Mouse (Mus musculus) right cerebral cortex, postnatal 36 days (tissue): ENCODE measurements around the gene Nrsn2.

Experiments used
- DNase-seq, 2 experiments: peaks; one replicate each; pipeline ENCODE4 v3.0.0; 2022; ENCODE audit warnings: low spot score in 2 of 2, mixed read lengths in 1 of 2

Nrsn2 gene

DNA sequence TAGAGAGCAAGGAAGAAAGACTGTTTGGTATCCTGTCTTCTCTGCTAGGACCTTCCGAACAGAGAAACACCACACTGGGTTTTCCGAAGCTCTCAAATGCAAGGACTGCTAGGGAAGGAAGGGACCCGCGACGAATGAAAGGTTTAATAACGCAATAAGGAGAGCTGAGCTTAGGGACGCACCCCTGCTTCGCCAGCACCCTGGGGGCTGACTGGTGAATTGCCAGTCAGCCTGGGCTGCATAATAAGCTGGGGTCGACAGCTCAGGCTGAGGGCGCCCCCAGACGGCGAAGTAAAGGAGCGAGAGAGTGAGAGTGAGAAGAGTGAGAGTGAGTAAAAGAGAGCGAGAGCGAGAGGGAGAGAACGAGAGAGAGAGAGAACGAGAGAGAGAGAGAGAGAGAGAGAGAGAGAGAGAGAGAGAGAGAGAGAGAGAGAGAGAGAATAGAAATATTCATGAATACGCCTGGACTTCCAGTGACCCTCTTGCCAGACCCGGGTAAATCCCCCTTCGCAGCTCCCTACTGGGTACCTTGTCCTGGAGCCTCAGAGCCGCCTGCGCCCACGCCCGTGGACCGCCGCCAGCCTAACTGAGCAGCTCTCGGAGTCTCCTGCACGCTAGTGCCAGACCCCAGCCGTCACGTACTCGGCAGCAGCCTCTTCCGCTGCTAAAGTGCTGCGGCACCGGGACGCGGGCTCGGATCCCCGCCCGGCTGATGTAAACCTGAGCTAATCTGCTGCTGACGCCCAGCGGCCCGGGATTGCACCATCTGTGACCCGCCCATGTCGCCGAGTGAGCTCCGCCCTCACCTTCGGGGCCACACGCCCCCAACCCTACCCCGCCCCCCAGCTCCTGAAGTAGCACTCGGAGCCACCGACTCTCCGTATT lies 32.9 kb downstream of the Nrsn2 start, which contains the start of gene Trib3:
TSS of gene Trib3 (minus strand) at position 704 of the 885 bp plus-strand sequence.
- DNase-seq: peak; percentile 46 to 50

DNA sequence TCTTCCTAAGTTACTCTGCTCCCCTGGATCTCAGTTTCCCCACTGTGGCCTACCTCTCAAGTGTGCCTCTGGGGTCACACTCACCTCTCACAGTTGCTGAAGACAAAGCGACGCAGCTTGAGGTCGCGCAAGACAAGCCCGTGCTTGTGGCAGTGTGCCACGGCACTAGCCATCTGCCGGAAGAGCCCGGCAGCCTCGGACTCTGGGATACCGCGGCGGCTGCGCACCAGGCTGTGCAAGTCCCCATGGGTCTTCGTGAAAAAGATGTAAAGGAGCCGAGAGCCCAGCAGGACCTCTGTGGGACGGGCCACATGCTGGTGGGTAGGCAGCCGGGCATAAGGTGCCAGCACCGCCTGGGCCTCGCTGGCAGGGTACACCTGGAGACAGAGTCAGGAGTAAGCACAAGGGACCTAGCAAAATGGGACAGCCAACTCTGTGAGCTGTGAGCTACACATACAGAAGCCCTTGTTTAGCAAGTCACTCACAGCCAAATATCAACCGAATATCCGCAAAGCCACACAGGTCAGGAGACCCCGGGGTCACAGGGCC lies 36.7 kb downstream of the Nrsn2 start:
- DNase-seq: no peak

DNA sequence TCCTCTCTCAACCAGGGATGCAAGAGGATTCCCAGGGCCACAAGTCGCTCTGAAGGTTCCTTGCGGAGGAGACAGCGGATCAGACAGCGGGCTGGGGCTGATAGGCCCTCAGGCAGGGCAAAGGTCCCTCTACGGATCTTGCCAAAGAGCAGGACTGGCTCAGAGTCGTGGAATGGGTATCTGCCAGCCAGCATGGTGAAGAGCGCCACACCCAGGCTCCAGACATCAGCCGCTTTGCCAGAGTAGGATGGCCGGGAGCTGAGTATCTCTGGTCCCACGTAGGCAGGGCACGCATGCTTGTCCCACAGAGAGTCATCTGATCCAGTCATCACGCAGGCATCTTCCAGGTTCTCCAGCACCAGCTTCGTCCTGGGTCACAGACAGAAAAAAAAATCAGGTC lies 38.1 kb downstream of the Nrsn2 start:
- no peak for DNase-seq

DNA sequence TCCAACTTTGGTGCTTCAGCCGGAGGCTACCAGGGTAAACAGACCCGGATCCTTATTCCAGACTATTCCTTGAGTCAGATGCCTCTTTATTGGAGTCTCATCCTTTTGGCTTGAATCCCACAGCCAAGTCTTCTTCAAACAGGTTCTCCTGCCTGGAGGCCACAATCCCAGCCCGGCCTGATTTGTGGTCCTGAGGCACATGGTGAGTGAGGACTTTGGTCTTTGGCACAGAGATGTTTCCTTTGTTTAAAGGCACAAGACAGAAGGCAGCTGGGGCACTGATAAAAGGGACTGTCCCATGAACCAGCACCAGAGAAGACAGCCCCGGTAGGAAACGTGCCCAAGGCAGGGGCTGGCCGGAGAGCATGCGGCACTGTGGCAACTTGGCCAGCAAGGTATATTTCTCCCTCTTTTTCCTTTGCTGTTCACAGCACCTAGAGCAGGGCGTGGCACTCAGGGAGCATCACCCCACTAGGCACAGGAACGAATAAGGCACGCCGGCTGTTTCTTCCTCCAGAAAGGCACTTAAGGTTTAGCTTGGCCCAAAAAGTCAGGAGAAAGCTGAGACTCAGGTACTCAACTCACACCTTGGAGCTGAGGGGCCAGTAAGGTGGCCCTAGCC lies 38.7 kb downstream of the Nrsn2 start:
- DNase-seq: no peak

DNA sequence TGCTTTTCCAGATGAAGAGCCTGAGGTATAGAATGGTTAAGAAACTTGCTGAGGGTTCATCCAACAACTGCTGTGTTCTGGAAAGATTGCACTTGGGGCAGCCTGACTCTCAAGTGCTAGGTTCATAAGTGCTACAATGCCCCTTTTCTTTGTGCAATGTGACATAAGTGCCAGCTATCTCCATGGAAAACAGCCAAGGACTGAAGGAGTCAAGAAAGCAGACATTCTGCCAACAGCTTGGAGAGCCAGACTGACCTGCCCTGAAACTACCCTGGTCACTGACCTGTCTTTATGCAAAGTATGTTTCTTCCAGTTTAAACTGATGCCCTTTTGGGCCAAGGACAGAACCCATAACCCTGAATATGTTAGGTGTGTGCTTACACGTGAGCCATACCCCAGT lies 39.6 kb downstream of the Nrsn2 start:
- DNase-seq: no peak

DNA sequence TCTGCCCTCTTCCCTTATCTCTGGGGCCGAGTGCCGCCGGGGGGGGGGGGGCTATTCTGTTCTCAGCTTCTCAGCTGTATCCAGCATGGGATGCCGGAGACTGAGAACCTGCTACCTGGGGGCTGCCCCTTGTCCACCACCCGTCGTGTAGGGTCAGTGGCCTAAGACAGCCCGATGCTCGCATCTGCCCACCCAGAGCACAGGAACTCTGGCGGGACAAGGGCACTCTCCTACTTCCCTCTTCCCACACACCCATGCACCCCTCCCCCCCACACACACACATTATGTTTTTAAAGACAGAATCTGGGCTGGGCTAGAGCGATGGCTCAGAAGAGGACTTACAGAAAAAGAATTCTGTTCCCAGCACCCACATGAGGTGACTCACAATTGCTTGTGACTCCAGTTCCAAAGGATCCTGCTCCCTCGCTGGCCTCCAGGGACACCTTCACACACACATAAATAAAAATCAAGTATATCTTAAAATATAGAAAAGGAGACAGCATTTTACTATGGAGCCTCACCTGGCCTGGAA lies 41.1 kb downstream of the Nrsn2 start:
- DNase-seq: no peak

DNA sequence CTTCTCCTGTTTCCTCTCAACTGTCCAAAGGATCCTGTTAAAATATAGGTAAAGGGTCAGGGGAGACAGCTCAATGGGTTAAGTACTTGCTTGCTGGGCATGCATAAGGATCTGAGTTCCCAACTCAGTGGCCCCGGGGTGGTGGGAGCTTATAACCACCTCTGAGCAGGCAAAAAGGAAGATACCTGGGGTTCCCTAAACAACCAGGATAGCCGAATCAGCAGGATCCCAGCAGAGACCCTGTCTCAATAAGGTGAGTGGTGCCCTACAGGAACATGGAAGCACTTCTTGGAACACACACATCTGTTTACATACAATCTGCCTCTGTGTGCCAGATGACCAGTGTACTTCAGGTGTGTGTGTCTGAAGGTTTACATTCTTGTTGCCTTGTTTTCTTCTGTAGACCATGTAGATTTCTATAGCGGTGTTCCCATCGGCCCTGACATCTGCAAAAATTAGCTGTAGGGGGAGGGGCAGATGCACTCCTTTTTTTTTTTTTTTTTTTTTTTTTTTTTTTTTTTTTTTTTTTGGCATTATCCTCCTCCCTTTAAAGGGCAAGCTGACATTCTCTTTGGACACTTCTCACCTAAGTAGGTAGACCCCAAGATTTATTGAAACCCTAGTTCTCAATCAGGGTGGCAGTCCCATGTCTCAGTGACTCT lies 43.0 kb downstream of the Nrsn2 start:
- DNase-seq: no peak

DNA sequence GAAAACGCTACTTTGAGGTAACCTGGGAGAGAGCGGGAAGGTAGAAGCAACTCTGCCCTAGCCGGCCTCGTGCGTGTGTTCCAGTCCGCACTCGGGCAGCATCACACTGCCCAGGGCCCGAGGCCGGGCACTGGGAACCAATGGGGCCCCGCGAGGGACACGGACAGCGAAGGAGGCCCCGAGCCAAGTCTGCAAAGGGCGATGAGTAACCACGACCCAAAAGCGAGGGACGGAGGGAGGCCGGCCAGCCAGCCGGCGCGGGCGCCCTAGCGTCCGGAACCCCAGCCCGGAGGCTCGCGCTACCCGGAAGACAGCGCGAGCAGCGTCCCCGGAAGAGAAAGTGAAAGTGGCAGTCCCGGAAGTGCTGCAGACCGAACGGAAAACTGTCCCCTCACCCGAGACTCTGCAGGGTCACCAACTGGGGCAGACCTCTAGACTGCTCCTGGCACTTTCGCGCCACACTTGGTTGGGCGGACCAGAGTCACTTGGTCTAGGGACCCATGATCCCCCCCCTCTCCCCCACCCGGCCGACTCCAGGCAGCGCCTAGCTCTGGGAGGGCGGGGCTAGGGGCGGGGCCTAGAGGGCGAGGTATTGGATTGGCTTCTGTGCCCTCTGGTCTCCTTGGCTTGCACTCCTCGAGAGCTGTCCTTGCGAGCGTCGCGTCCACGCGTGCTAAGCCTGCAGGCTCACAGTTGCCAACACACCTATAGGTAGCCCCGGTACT lies 44.2 kb downstream of the Nrsn2 start, which contains the start of gene Rbck1:
TSS of gene Rbck1 (minus strand) at position 553 of the 725 bp plus-strand sequence.
- DNase-seq: peak; percentile 79 to 83

DNA sequence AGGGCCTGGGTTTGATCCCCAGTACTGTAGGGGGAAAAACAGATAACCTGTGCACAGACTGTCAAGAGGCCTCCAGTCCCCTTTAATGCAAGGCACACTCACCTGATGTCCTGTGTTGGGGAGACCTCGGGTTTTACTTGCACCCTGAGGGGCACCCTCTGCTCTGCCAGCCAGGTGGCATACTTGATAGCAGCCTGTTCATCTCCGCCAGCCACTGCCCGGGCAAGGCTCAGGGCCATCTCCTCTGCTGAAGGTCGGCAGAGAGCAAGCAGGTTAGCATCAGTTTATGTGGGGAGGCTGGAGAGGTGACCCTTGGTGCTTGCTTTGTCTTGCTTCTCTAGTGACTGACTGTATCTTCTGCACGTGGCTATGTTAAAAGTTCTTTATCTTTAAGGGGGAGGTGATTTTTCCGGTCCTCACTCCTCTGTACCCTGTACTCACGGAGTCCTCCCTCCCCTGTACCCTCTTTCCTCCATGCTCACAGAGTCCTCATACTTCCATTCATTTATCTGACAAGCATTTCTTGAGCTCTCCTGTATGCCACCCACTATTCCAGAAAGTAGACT lies 45.5 kb downstream of the Nrsn2 start:
- DNase-seq: no peak

DNA sequence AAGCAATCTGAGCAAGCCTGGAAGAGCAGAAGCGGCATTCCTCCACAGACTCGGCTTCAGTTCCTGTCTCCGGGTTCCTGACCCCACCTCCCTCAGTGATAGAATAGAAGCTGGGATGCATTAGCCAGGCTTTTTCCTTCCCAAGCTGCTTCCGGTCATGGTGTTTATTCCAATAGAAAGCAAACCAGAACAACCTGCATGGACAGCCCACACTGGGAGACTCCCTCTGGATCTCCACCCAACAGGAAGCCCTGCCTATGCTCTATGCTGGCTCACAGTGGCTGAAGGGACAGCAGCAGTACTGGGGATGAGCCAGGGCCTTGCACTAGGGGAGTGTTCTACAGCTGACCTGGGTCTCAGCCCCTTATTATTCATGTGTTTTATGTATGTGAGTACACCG lies 48.5 kb downstream of the Nrsn2 start:
- no peak for DNase-seq

DNA sequence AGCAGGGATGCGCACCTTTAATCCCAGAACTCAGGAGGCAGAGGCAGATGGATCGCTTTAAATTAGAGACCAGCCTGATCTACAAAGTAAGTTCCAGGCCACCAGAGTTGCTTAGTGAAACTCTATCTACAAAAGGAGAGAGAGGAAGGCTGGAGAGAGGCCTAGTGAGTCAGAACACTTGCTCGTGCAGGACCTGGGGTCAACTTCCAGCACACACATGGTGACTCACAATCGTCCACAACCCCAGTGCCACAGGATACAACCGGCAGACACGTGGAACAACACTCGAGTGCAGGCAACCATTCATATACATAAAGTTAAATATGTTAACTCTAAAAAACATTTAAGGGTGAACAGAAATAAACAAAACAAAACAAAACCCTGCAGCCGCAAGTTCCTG lies 49.8 kb downstream of the Nrsn2 start:
- DNase-seq: no peak

DNA sequence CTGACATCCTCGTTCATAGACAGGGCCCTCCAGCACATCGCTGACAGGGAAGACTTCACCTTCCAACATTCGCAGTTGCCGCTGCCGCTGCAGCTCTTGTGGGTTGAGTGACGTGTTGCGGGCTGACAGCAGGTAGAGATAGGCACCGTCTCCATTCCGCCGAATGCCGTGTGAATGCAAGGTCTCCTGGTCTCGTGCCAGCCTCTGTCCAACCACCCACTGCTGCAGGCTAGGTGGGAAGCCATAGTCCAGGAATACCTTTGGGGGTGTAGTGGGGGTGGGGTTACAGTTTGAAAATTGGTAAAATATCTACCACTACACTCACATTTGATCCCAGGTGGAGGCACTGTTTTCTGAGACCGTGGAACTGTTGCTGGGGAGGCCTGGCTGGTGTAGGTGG lies 50.3 kb downstream of the Nrsn2 start:
- DNase-seq: no peak

DNA sequence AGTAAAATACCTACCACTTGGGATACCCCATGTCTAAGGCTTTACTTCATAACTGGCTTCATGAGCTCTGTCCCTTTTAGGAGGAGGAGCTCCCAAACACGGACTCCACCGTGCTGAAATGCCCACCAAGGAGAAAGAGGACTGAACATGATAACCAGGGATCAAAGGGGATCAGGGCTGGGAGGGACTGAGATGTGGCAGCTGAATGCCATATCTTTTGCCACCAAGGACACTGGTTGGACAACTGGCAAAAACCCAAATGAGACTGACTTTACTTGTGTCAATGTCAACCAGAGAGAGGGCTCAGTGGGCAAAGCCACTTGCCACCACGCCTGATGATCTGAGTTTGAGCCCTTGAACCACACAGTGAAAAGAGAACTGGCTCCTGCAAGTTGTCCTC lies 51.6 kb downstream of the Nrsn2 start:
- no peak for DNase-seq

DNA sequence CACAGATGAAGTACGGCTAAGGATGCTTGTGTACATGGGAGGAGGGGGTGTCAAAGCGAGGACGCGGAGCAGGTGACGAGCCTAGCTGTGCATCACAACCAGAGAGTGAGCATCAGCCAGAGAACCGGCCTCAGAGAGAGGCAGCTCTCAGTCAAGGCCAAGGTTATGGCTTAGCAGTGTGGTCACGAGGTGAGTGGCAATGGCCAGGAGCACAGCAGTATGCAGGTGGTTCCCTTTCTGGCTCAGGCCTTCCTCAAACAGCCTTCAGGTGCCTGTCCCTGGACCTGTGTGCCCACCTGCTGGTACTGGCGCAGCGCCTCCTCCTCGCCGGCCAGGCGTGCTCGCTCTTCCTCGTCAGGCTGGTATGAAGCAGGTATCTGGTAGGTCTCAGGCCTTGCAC lies 52.5 kb downstream of the Nrsn2 start:
- DNase-seq: no peak

DNA sequence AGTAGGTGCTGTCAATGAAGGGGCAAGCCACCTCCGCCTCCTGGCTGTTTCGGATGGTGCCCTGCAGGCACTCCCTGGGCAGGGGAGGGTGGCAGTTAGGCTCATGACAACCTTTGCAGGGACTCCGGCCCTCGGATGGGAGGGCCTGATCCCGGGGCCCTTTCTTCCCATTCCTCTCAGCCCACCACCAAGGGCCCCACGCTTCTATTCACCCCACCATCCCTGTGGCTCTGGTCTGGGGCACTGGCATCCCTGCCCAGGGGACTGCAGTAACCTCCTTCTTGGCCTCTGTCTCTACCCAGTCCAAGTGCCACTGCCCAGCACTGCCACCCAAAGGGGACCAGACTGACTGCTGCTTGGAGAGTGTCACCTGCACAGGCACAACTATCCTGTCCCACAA lies 54.2 kb downstream of the Nrsn2 start:
- DNase-seq: no peak

DNA sequence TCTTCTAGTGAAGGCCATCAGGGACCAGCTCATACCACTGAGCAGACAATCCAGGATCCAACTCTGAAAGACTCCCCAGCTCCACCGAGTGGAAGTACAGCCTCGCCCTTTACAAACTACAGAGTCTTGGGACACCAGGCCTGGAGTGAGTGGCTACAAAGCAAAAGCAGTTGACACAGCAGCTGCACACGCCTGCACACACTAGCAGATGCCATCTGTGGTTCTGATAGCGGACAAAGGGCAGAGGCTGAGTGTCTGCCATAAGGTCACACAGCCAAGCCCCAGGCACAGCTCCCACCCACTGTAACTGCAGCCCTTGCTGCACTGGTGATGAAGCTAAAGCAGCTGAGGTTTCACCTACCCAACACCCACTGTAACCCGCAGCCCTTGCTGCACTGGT lies 54.9 kb downstream of the Nrsn2 start:
- DNase-seq: no peak
